Mouse (Mus musculus): ENCODE measurements around the gene Pgm2l1. TPM values are rescaled to one million over a fixed set of nuclear protein-coding genes. Genes with fewer than 3 reads are reported as not detected.
A peak's percentile ranks its signal among the peaks of the same experiment; 100 is the strongest.

Pgm2l1 gene
- polyA plus RNA-seq, 1 experiment from 2014 or later: 8.2 TPM

GRCm38 (mm10) chr7:100323721-100324120 is 96.5 kb downstream of the Pgm2l1 start:
- WGBS: 72% methylated on average over 3 of the region's 3 CpGs
- Histone ChIP-seq H3K36me3 (peaks cover 58% of the 10 kb centered on the region), H3K27me3 (no peaks in the 10 kb centered on the region), H3K4me2 (no peak overlapping the region), H3K9me3 (no peaks in the 10 kb centered on the region), H3K27ac (no peak overlapping the region), H3K4me3 (no peak overlapping the region), H3K4me1 (peaks cover 14% of the 10 kb centered on the region; the same call in 1 of the 2 replicates), H3K9ac (no peak overlapping the region)
- no peak for ATAC-seq (ENCODE audit: insufficient number of reproducible peaks, insufficient read depth, low FRiP score, low TSS enrichment, low read depth)

GRCm38 (mm10) chr7:100325482-100325881 is 98.3 kb downstream of the Pgm2l1 start:
- Histone ChIP-seq H3K4me2 (no peak overlapping the region), H3K9me3 (no peaks in the 10 kb centered on the region), H3K9ac (no peak overlapping the region), H3K27me3 (no peaks in the 10 kb centered on the region), H3K27ac (no peak overlapping the region), H3K4me3 (no peak overlapping the region), H3K36me3 (peaks cover 54% of the 10 kb centered on the region), H3K4me1 (peaks cover 14% of the 10 kb centered on the region; the same call in 1 of the 2 replicates)
- 77% methylated on average over 6 of the region's 6 CpGs for WGBS
- no peak for ATAC-seq (ENCODE audit: insufficient number of reproducible peaks, insufficient read depth, low FRiP score, low TSS enrichment, low read depth)

GRCm38 (mm10) chr7:100327514-100327913 is 100.3 kb downstream of the Pgm2l1 start:
- Histone ChIP-seq H3K4me1 (peaks cover 14% of the 10 kb centered on the region; the same call in 1 of the 2 replicates), H3K9me3 (no peaks in the 10 kb centered on the region), H3K4me3 (no peak overlapping the region), H3K9ac (no peak overlapping the region), H3K36me3 (peaks cover 68% of the 10 kb centered on the region), H3K27me3 (no peaks in the 10 kb centered on the region), H3K27ac (peak overlapping the region; percentile 33; the same call in 1 of the 2 replicates), H3K4me2 (no peak overlapping the region)
- WGBS: 91% methylated on average over 7 of the region's 7 CpGs
- no peak for ATAC-seq (ENCODE audit: insufficient number of reproducible peaks, insufficient read depth, low FRiP score, low TSS enrichment, low read depth)

Other genes with a start within 250 kb of the Pgm2l1 start
- gene Rnf169, start 246.9 kb upstream of the Pgm2l1 start, polyA plus RNA-seq (2015; fragmentation: Nextera tagmentation; extraction: Ambion mirVana): 6.6 and 7.9 TPM in 2 replicates
- gene Chrdl2, start 221.2 kb upstream of the Pgm2l1 start, polyA plus RNA-seq (2015; fragmentation: Nextera tagmentation; extraction: Ambion mirVana): 1.1 and 2.2 TPM in 2 replicates
- gene Pold3, start 105.8 kb upstream of the Pgm2l1 start, polyA plus RNA-seq (2015; fragmentation: Nextera tagmentation; extraction: Ambion mirVana): 74.2 and 75.1 TPM in 2 replicates
- 24.0 and 26.8 TPM in 2 replicates for gene Lipt2, start 68.1 kb upstream of the Pgm2l1 start, polyA plus RNA-seq (2015; fragmentation: Nextera tagmentation; extraction: Ambion mirVana)
- gene Kcne3, start 50.9 kb upstream of the Pgm2l1 start, polyA plus RNA-seq (2015; fragmentation: Nextera tagmentation; extraction: Ambion mirVana): 16.2 and 19.7 TPM in 2 replicates
- gene P4ha3, start 58.1 kb downstream of the Pgm2l1 start, polyA plus RNA-seq (2015; fragmentation: Nextera tagmentation; extraction: Ambion mirVana): 23.6 and 32.6 TPM in 2 replicates
- 30.2 and 32.0 TPM in 2 replicates for gene C2cd3, start 144.8 kb downstream of the Pgm2l1 start, polyA plus RNA-seq (2015; fragmentation: Nextera tagmentation; extraction: Ambion mirVana)
- gene Ppme1, start 144.9 kb downstream of the Pgm2l1 start, polyA plus RNA-seq (2015; fragmentation: Nextera tagmentation; extraction: Ambion mirVana): 51.7 and 56.0 TPM in 2 replicates
- gene Ucp3, start 245.6 kb downstream of the Pgm2l1 start, polyA plus RNA-seq (2015; fragmentation: Nextera tagmentation; extraction: Ambion mirVana): not detected in 2 replicates

All from embryonic facial prominence, embryonic 13.5 days (tissue).